Mouse (Mus musculus) heart, postnatal 0 days (tissue): ENCODE results near the gene Adam23.

Source experiments
- CTCF ChIP-seq: IDR thresholded peaks from 2 replicates; pipeline ENCODE4 v1.5.1; 2016; ENCODE audit warnings: antibody characterized with exemption, control low read depth, low read depth
- EP300 ChIP-seq: IDR thresholded peaks from 2 replicates; pipeline ENCODE4 v1.6.1; 2016; ENCODE audit warnings: antibody characterized with exemption, low read depth

DNA sequence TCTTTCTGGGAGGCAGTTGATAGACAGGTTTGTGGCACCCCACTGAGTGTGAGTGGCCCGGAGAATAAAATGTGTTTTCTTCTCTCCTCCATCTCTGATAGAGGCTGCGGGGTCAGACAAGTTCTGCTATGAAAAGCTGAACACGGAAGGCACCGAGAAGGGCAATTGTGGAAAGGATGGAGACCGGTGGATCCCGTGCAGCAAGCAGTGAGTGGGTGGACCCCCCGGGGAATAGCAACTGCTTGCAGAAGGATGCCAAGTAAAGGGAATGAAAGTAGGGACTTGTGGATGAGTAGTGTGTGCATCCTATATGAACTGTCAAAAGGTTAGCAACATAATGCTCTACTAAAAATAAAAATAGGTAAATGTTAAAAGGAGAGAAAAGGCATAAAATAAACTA is 120.8 kb downstream of the Adam23 start:
- TF ChIP-seq CTCF (no peak), EP300 (no peak)
